Mouse (Mus musculus) kidney, postnatal 4 days (tissue): ENCODE results near the gene Anp32a.
A peak's percentile ranks its signal among the peaks of the same experiment; 100 is the strongest.

Source experiments
- DNase-seq, 2 experiments: peaks; one replicate each; pipeline ENCODE4 v3.0.0; 2021; ENCODE audit warnings: mixed read lengths in 2 of 2

Anp32a gene

GRCm38 (mm10) chr9:62370186-62370585 lies 29.1 kb downstream of the Anp32a start:
- no peak for DNase-seq

- DNase-seq, result no peak
These were observed 29.7 kb downstream of the Anp32a start for GRCm38 (mm10) chr9:62370648-62371280.

GRCm38 (mm10) chr9:62371745-62372555 lies 30.9 kb downstream of the Anp32a start:
- no peak for DNase-seq

- DNase-seq, result no peak
These were observed 31.6 kb downstream of the Anp32a start for GRCm38 (mm10) chr9:62372556-62373221.

- peak; percentile 87 to 89 for DNase-seq
These were observed 32.4 kb downstream of the Anp32a start for GRCm38 (mm10) chr9:62373222-62374123.

GRCm38 (mm10) chr9:62374276-62374675 lies 33.2 kb downstream of the Anp32a start:
- no peak for DNase-seq

GRCm38 (mm10) chr9:62377897-62378296 lies 36.8 kb downstream of the Anp32a start:
- DNase-seq, result no peak

- DNase-seq, result no peak
These were observed 39.3 kb downstream of the Anp32a start for GRCm38 (mm10) chr9:62380351-62380750.

- no peak for DNase-seq
These were observed 40.4 kb downstream of the Anp32a start for GRCm38 (mm10) chr9:62381402-62381913.

- no peak for DNase-seq
These were observed 41.5 kb downstream of the Anp32a start for GRCm38 (mm10) chr9:62382519-62383084.

- no peak for DNase-seq
These were observed 44.0 kb downstream of the Anp32a start for GRCm38 (mm10) chr9:62385062-62385461.

- DNase-seq, result no peak
These were observed 44.8 kb downstream of the Anp32a start for GRCm38 (mm10) chr9:62385727-62386518.

- no peak for DNase-seq
These were observed 48.6 kb downstream of the Anp32a start for GRCm38 (mm10) chr9:62389735-62390134.

- DNase-seq, result no peak
These were observed 52.4 kb downstream of the Anp32a start for GRCm38 (mm10) chr9:62393531-62393930.

GRCm38 (mm10) chr9:62394163-62394562 lies 53.1 kb downstream of the Anp32a start:
- DNase-seq, result no peak

- no peak for DNase-seq
These were observed 59.6 kb downstream of the Anp32a start for GRCm38 (mm10) chr9:62400531-62401170.

- DNase-seq, result no peak
These were observed 60.5 kb downstream of the Anp32a start for GRCm38 (mm10) chr9:62401589-62401988.

GRCm38 (mm10) chr9:62406423-62407013 lies 65.4 kb downstream of the Anp32a start:
- no peak for DNase-seq

GRCm38 (mm10) chr9:62407357-62408146 lies 66.5 kb downstream of the Anp32a start:
- no peak for DNase-seq
